Mouse (Mus musculus): ENCODE data around the gene Aig1. TPM values are rescaled to one million over a fixed set of nuclear protein-coding genes. Genes with fewer than 3 reads are reported as not detected.

Aig1 gene
- polyA plus RNA-seq, 1 experiment from 2014 or later, result 11.5 TPM

DNA sequence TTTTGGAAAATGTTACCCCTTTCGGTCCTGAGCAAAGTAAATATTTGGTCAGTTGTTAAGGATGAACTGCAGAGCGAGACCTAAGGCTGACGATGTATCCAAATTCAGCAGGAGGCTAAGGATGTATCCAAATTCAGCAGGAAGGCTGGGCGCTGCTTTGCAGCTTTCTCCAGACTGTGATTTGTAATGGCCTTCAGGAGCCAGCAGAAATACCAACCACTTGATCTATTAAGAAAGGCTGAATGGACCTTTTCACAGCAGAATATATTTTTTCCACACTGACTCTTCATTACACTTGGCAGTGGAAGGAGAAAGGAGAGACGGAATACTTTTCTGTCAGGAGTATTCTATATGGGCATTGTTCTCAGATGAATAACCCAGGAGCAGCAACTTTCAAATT, 115.0 kb downstream of the Aig1 start:
- H3K4me2 ChIP-seq (ENCODE audit: low read depth, severe bottlenecking), result no peak overlapping the region
- no peaks in the 10 kb centered on the region for H3K27me3 ChIP-seq (ENCODE audit: control insufficient read depth, insufficient read depth, low read length)
- WGBS, result 89% methylated on average over 5 of the region's 5 CpGs
- H3K9ac ChIP-seq (ENCODE audit: low read length), result no peak overlapping the region
- H3K4me1 ChIP-seq (ENCODE audit: control insufficient read depth, insufficient read depth, low read length), result no peaks in the 10 kb centered on the region
- DNase-seq (ENCODE audit: low spot score) (no peak), ATAC-seq (ENCODE audit: insufficient number of reproducible peaks, low FRiP score, low TSS enrichment, low read depth) (no peak)
- no peak overlapping the region for H3K27ac ChIP-seq (replicated peaks; ENCODE audit: low read depth, low read length)
- no peaks in the 10 kb centered on the region for H3K9me3 ChIP-seq (ENCODE audit: control insufficient read depth, low read length)
- H3K36me3 ChIP-seq (ENCODE audit: control insufficient read depth, insufficient read depth, low read length), result no peaks in the 10 kb centered on the region
- no peak overlapping the region for H3K4me3 ChIP-seq (ENCODE audit: low read depth, low read length)

DNA sequence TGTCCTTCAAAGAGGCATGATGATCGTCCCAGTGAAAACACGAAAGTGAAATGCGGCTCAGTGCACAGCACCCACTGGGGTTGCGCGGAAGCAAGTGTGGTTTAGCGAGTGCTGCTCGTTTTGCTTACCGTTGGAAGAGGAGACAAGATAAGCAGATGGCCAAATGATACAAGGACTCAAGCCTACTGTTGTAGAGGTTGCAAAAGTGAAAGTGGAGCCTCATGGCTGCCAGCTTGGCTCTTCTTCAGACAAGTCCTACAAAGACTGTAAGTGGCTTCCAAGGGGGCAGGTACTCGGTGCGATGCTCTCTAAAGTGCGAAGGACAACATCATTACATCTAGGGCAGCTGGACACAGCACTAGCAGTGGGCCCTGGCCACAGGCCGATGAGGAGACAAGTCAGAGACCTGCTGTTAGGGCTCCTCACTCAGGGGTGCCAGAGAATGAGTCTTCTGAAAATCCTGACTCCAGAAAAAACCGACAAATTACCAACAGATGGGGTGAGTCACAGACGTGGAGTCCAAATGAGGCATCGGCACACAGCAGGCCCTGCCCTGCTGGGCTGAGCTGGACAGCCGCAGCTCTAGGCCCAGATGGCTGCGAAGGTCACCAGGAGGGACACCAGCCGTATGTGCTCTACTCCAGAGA, 129.2 kb downstream of the Aig1 start:
- DNase-seq (ENCODE audit: low spot score) (no peak), ATAC-seq (ENCODE audit: insufficient number of reproducible peaks, low FRiP score, low TSS enrichment, low read depth) (no peak)
- no peak overlapping the region for H3K9ac ChIP-seq (ENCODE audit: low read length)
- H3K36me3 ChIP-seq (ENCODE audit: control insufficient read depth, insufficient read depth, low read length), result no peaks in the 10 kb centered on the region
- 77% methylated on average over 18 of the region's 18 CpGs for WGBS
- no peaks in the 10 kb centered on the region for H3K9me3 ChIP-seq (ENCODE audit: control insufficient read depth, low read length)
- no peaks in the 10 kb centered on the region for H3K27me3 ChIP-seq (ENCODE audit: control insufficient read depth, insufficient read depth, low read length)
- no peak overlapping the region for H3K27ac ChIP-seq (replicated peaks; ENCODE audit: low read depth, low read length)
- H3K4me3 ChIP-seq (ENCODE audit: low read depth, low read length), result no peak overlapping the region
- H3K4me2 ChIP-seq (ENCODE audit: low read depth, severe bottlenecking), result no peak overlapping the region
- H3K4me1 ChIP-seq (ENCODE audit: control insufficient read depth, insufficient read depth, low read length), result no peaks in the 10 kb centered on the region

DNA sequence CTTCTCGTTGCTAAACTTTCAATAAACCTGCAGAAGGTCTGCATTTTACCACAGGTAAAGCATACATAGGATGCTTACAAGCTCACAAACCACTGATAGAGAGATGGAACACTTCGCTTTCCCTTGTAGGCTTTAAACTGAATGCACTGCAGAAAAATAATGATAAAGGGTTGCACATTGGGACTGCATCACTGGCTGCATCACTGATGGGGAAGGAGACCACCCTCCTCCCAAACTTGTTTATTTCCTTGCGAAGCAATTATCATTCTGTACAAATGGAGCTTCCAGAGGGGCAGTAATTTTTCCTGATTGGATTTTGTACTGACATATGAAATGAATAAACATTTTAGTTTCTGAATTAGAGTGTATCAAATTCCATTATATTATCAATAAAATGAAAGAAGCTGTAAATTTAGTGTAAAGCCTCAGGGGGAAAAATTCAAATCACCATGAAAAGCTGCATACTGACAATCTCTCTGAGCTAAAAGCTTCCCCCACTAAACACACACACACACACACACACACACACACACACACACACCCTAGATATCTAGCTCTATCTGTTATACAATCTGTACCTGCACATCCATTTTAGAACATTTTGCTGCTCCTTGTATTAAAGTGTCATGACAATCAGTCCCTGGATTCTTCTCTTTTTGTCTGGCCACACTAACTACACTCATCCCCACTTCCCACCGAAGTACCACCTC, 138.6 kb downstream of the Aig1 start:
- WGBS, result 92% methylated on average over 4 of the region's 4 CpGs
- H3K4me1 ChIP-seq (ENCODE audit: control insufficient read depth, insufficient read depth, low read length), result no peaks in the 10 kb centered on the region
- DNase-seq (ENCODE audit: low spot score), result no peak
- H3K27ac ChIP-seq (replicated peaks; ENCODE audit: low read depth, low read length), result no peak overlapping the region
- H3K9me3 ChIP-seq (ENCODE audit: control insufficient read depth, low read length), result no peaks in the 10 kb centered on the region
- no peak overlapping the region for H3K4me2 ChIP-seq (ENCODE audit: low read depth, severe bottlenecking)
- no peak overlapping the region for H3K9ac ChIP-seq (ENCODE audit: low read length)
- H3K4me3 ChIP-seq (ENCODE audit: low read depth, low read length), result no peak overlapping the region
- no peak for ATAC-seq (ENCODE audit: insufficient number of reproducible peaks, low FRiP score, low TSS enrichment, low read depth)
- H3K27me3 ChIP-seq (ENCODE audit: control insufficient read depth, insufficient read depth, low read length), result no peaks in the 10 kb centered on the region
- no peaks in the 10 kb centered on the region for H3K36me3 ChIP-seq (ENCODE audit: control insufficient read depth, insufficient read depth, low read length)

DNA sequence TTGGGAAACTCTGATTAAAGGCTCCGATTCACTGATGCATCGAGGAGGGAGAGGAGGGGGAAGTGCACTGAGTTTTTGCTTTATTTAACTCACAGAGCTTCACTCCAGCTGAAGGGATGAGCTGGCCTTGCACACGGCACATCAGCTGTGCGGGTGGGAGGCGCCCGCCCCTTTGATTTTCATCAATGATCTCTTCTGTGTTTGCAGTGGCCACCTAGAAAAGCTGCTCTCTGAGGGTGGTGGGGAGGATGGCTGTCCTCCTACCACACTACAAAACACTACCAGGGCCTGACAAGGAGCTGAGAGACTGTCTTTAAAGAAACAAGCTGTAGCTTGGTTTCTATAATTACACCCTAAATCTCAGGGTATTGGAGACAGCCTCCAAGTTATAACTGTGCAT, 141.1 kb downstream of the Aig1 start:
- no peaks in the 10 kb centered on the region for H3K9me3 ChIP-seq (ENCODE audit: control insufficient read depth, low read length)
- H3K36me3 ChIP-seq (ENCODE audit: control insufficient read depth, insufficient read depth, low read length), result no peaks in the 10 kb centered on the region
- ATAC-seq (ENCODE audit: insufficient number of reproducible peaks, low FRiP score, low TSS enrichment, low read depth) (no peak), DNase-seq (ENCODE audit: low spot score) (no peak)
- WGBS, result 88% methylated on average over 6 of the region's 6 CpGs
- H3K4me2 ChIP-seq (ENCODE audit: low read depth, severe bottlenecking), result no peak overlapping the region
- no peaks in the 10 kb centered on the region for H3K4me1 ChIP-seq (ENCODE audit: control insufficient read depth, insufficient read depth, low read length)
- H3K27ac ChIP-seq (replicated peaks; ENCODE audit: low read depth, low read length), result no peak overlapping the region
- H3K4me3 ChIP-seq (ENCODE audit: low read depth, low read length), result no peak overlapping the region
- H3K27me3 ChIP-seq (ENCODE audit: control insufficient read depth, insufficient read depth, low read length), result no peaks in the 10 kb centered on the region
- H3K9ac ChIP-seq (ENCODE audit: low read length), result no peak overlapping the region

DNA sequence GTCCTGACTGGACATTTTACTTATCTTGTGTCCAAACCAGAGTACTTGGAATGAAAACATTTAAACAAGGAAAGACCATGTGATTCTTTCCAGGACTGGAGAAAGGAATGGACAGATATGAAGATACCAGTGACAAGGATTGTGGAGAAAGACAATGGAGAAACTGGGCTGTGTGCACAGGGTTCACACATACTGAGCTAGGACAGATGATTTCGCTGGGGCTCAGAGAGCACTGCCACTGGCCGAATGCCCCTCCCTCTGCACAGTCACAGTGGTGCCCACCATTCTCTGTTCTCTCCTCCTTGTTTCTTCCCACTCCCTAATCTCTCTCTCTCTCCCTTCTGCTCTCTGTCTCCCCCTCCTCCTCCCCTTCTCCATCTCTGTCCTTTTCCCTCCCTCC, 142.6 kb downstream of the Aig1 start:
- Histone ChIP-seq H3K9ac (ENCODE audit: low read length) (no peak overlapping the region), H3K36me3 (ENCODE audit: control insufficient read depth, insufficient read depth, low read length) (no peaks in the 10 kb centered on the region), H3K4me1 (ENCODE audit: control insufficient read depth, insufficient read depth, low read length) (no peaks in the 10 kb centered on the region), H3K9me3 (ENCODE audit: control insufficient read depth, low read length) (no peaks in the 10 kb centered on the region), H3K4me2 (ENCODE audit: low read depth, severe bottlenecking) (no peak overlapping the region), H3K27me3 (ENCODE audit: control insufficient read depth, insufficient read depth, low read length) (no peaks in the 10 kb centered on the region), H3K27ac (replicated peaks; ENCODE audit: low read depth, low read length) (no peak overlapping the region), H3K4me3 (ENCODE audit: low read depth, low read length) (no peak overlapping the region)
- no peak for ATAC-seq (ENCODE audit: insufficient number of reproducible peaks, low FRiP score, low TSS enrichment, low read depth)
- no peak for DNase-seq (ENCODE audit: low spot score)
- 70% methylated on average over 2 of the region's 2 CpGs for WGBS

DNA sequence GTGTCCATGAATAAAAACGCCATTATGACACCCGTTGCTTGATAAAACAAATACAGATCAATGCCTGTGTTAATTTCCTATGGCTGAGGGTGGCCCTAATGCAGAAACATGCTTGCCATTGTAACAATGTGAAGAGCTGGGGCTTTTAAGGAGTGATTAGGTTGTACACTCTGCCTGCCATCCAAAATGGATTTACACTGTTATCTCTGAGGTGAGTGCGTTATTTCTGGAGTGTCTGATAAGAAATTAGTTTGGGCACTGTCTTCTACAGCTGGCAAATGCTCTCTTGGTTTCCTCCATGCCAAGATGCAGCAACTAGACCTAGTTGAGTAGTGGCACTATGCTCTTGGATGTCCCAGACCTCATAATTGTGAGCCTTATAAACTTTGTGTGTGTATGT, 143.5 kb downstream of the Aig1 start:
- no peak overlapping the region for H3K4me3 ChIP-seq (ENCODE audit: low read depth, low read length)
- H3K4me2 ChIP-seq (ENCODE audit: low read depth, severe bottlenecking), result no peak overlapping the region
- 84% methylated on average over 3 of the region's 3 CpGs for WGBS
- no peak overlapping the region for H3K27ac ChIP-seq (replicated peaks; ENCODE audit: low read depth, low read length)
- H3K27me3 ChIP-seq (ENCODE audit: control insufficient read depth, insufficient read depth, low read length), result no peaks in the 10 kb centered on the region
- no peaks in the 10 kb centered on the region for H3K9me3 ChIP-seq (ENCODE audit: control insufficient read depth, low read length)
- no peak for ATAC-seq (ENCODE audit: insufficient number of reproducible peaks, low FRiP score, low TSS enrichment, low read depth)
- no peaks in the 10 kb centered on the region for H3K4me1 ChIP-seq (ENCODE audit: control insufficient read depth, insufficient read depth, low read length)
- H3K36me3 ChIP-seq (ENCODE audit: control insufficient read depth, insufficient read depth, low read length), result no peaks in the 10 kb centered on the region
- no peak overlapping the region for H3K9ac ChIP-seq (ENCODE audit: low read length)
- DNase-seq (ENCODE audit: low spot score), result no peak

DNA sequence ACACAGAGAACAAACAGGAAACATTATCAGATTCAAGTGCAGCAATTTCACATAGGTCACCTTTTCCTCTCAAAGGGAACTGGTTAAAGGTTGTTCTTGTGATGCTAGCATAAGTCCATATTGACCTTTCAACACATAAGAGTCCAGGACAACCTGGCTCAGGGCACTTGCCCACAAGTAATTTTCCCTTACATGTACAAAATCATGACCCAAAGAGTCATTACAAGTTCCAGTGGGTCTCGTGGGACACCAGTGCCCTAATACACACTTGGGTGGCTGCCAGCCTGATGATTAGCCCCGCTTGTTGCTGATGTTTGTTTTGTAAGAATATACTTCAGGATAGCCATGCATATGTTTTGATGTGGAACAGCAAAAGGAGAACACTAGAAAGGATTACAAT, 152.6 kb downstream of the Aig1 start:
- no peak overlapping the region for H3K4me2 ChIP-seq (ENCODE audit: low read depth, severe bottlenecking)
- H3K27me3 ChIP-seq (ENCODE audit: control insufficient read depth, insufficient read depth, low read length), result peaks cover 3% of the 10 kb centered on the region; the same call in 1 of the 2 replicates
- ATAC-seq (ENCODE audit: insufficient number of reproducible peaks, low FRiP score, low TSS enrichment, low read depth), result no peak
- no peaks in the 10 kb centered on the region for H3K36me3 ChIP-seq (ENCODE audit: control insufficient read depth, insufficient read depth, low read length)
- no peak overlapping the region for H3K9ac ChIP-seq (ENCODE audit: low read length)
- no peak for DNase-seq (ENCODE audit: low spot score)
- H3K4me1 ChIP-seq (ENCODE audit: control insufficient read depth, insufficient read depth, low read length), result 0 out of 2 replicates have a peak, but pooled peaks cover 10% of the 10 kb centered on the region
- H3K4me3 ChIP-seq (ENCODE audit: low read depth, low read length), result no peak overlapping the region
- 82% methylated on average over 2 of the region's 2 CpGs for WGBS
- no peaks in the 10 kb centered on the region for H3K9me3 ChIP-seq (ENCODE audit: control insufficient read depth, low read length)
- no peak overlapping the region for H3K27ac ChIP-seq (replicated peaks; ENCODE audit: low read depth, low read length)

DNA sequence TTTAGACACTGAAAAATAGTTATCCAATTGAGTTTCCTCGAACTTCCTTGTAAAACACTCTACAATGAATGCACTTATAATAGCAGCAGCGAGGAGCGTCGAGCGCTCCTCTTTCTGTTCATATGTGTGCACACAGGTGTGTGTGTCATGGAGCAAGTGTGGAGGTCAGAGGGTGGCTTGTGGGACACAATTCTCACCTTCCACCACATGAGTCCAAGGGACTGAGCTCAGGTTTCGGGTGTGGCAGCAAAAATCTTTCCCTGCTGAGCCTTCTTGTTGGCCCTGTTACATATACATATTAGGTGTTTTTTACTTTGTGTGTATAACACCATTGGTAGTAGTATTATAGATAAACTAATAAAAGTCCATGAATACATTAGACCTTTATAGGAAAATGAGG, 153.2 kb downstream of the Aig1 start:
- Histone ChIP-seq H3K27me3 (ENCODE audit: control insufficient read depth, insufficient read depth, low read length) (peaks cover 3% of the 10 kb centered on the region; the same call in 1 of the 2 replicates), H3K27ac (replicated peaks; ENCODE audit: low read depth, low read length) (no peak overlapping the region), H3K36me3 (ENCODE audit: control insufficient read depth, insufficient read depth, low read length) (no peaks in the 10 kb centered on the region), H3K4me3 (ENCODE audit: low read depth, low read length) (no peak overlapping the region), H3K4me2 (ENCODE audit: low read depth, severe bottlenecking) (no peak overlapping the region), H3K9me3 (ENCODE audit: control insufficient read depth, low read length) (no peaks in the 10 kb centered on the region), H3K9ac (ENCODE audit: low read length) (no peak overlapping the region), H3K4me1 (ENCODE audit: control insufficient read depth, insufficient read depth, low read length) (0 out of 2 replicates have a peak, but pooled peaks cover 10% of the 10 kb centered on the region)
- ATAC-seq (ENCODE audit: insufficient number of reproducible peaks, low FRiP score, low TSS enrichment, low read depth) (no peak), DNase-seq (ENCODE audit: low spot score) (no peak)
- WGBS, result 84% methylated on average over 6 of the region's 6 CpGs
